Mouse (Mus musculus) stomach, embryonic 14.5 days (tissue): ENCODE measurements around the gene Arl15. TPM values are rescaled to one million over a fixed set of nuclear protein-coding genes. Genes with fewer than 3 reads are reported as not detected.

Experiments used
- ATAC-seq: fragments of 200-750 bp; cut with Nextera tagmentation; 2 replicates; pipeline ENCODE4 v1.8.0; 2017; ENCODE audit warnings: low read depth, moderate TSS enrichment; ENCODE audit not compliant: insufficient number of reproducible peaks, insufficient read depth, low FRiP score
- H3K27ac ChIP-seq: fragments of 300-500 bp; sonication (generic); 2 replicates; pipeline ENCODE4 v1.5.1; 2014; ENCODE audit warnings: mild to moderate bottlenecking, low read length, moderate library complexity, mixed read lengths
- H3K27me3 ChIP-seq: fragments of 300-500 bp; sonication (generic); 2 replicates; pipeline ENCODE4 v1.6.1; 2014; ENCODE audit warnings: low read length, control low read depth, mixed read lengths; ENCODE audit not compliant: control insufficient read depth, insufficient read depth
- H3K36me3 ChIP-seq: fragments of 300-500 bp; sonication (generic); 2 replicates; pipeline ENCODE4 v1.6.1; 2014; ENCODE audit warnings: mild to moderate bottlenecking, control low read depth, low read length, moderate library complexity, mixed read lengths; ENCODE audit not compliant: control insufficient read depth, insufficient read depth
- H3K4me1 ChIP-seq: fragments of 300-500 bp; sonication (generic); 2 replicates; pipeline ENCODE4 v1.6.1; 2014; ENCODE audit warnings: low read length, control low read depth, mixed read lengths; ENCODE audit not compliant: control insufficient read depth, insufficient read depth
- H3K4me2 ChIP-seq: fragments of 300-500 bp; sonication (generic); replicated peaks from 2 replicates; pipeline ENCODE4 v1.6.1; 2014; ENCODE audit warnings: low read depth, low read length, control low read depth
- H3K4me3 ChIP-seq: fragments of 300-500 bp; sonication (generic); 2 replicates; pipeline ENCODE4 v1.5.1; 2014; ENCODE audit warnings: low read depth, low read length, control low read depth
- H3K9ac ChIP-seq: fragments of 300-500 bp; sonication (generic); replicated peaks from 2 replicates; pipeline ENCODE4 v1.6.1; 2014; ENCODE audit warnings: low read depth, mild to moderate bottlenecking, control low read depth, low read length, moderate library complexity, mixed read lengths
- H3K9me3 ChIP-seq: fragments of 300-500 bp; sonication (generic); 2 replicates; pipeline ENCODE4 v1.6.1; 2016; ENCODE audit warnings: low read depth, low read length, control low read depth; ENCODE audit not compliant: control insufficient read depth
- WGBS: fragments of 180-500 bp; shearing (Covaris S2); extraction: QIAGEN DNeasy Blood & Tissue Kit; methylation state at CpG from one replicate; pipeline ENCODE4 v1.1.7; 2014; 5-methylcytosine and 5-hydroxymethylcytosine counted together
- polyA plus RNA-seq: library from polyadenylated mRNA; unstranded; fragments of >200 nt; fragmentation: Nextera tagmentation; extraction: Ambion mirVana; gene quantifications from 2 replicates; pipeline ENCODE4 v1.2.1, GENCODE M21; 2014

Arl15 gene
- polyA plus RNA-seq, 1 experiment from 2014 or later = 12.0 TPM

DNA sequence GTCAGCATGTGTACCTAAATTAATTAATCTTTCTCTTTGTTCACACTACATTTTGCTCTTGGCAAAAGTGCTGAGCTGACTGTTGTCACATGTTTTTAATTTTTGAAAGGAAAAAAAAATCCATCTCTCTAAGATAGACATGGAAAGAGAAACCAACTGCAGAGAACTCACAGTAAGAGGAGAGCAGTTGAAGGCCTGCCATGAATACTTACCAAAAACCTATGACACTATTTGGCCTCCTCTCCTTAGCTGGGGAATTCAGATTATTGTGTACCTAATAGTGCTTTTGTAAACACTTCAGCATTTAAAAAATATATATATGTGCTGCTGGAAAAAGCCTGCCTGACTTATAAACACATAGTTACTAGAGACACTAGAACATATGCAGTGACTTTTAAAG lies 302.1 kb downstream of the Arl15 start:
- no peak overlapping the region for H3K27ac ChIP-seq
- H3K36me3 ChIP-seq = no peaks in the 10 kb centered on the region
- no peaks in the 10 kb centered on the region for H3K4me1 ChIP-seq
- no peak overlapping the region for H3K4me2 ChIP-seq
- H3K27me3 ChIP-seq = no peaks in the 10 kb centered on the region
- ATAC-seq = no peak
- no peaks in the 10 kb centered on the region for H3K9me3 ChIP-seq
- H3K9ac ChIP-seq = no peak overlapping the region
- no peak overlapping the region for H3K4me3 ChIP-seq

DNA sequence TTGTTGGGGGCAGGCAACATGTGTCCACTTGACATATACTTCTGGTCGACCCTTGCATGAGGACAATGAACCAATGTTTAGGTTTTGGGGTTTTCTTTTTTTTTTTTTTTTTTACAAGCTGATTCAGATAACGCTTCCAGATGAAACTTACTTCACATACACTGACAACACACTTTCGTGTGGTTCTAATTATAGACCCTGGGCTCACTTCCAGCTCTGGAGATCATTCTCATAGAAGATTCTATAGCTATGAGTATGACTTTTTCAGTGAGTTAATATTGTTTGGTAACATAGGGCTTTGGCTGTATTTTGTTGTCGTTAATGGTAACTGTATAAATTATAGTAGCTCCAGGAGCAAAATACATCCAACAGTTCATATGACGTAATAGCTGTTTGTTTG lies 306.9 kb downstream of the Arl15 start:
- Histone ChIP-seq H3K4me1 (no peaks in the 10 kb centered on the region), H3K9me3 (no peaks in the 10 kb centered on the region), H3K9ac (no peak overlapping the region), H3K4me3 (no peak overlapping the region), H3K27ac (no peak overlapping the region), H3K36me3 (no peaks in the 10 kb centered on the region), H3K27me3 (no peaks in the 10 kb centered on the region), H3K4me2 (no peak overlapping the region)
- 74% methylated on average over 5 of the region's 5 CpGs for WGBS
- no peak for ATAC-seq

DNA sequence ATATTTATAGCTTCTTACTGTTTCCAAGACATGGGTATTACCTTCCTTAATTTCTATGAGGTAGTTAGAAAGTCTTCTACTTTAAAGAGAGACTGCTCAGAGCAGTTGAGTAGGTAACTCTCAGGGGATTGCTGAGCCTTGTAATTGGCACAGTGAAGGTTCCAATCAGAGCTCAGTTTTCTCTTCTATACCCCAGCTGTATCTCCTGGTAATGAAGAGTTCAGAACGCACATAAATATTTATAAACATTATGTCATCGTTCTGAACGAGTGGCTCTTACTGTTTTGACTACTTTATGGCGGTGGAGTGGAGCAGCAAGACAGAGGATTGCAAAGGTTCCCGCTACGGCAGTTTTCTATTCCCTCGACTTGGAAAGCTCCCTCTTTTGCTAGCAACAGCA lies 311.8 kb downstream of the Arl15 start:
- Histone ChIP-seq H3K27ac (no peak overlapping the region), H3K4me3 (no peak overlapping the region), H3K4me2 (no peak overlapping the region), H3K27me3 (no peaks in the 10 kb centered on the region), H3K9ac (no peak overlapping the region), H3K9me3 (no peaks in the 10 kb centered on the region), H3K36me3 (no peaks in the 10 kb centered on the region), H3K4me1 (peaks cover 10% of the 10 kb centered on the region; the same call in 1 of the 2 replicates)
- no peak for ATAC-seq
- 38% methylated on average over 7 of the region's 7 CpGs for WGBS

DNA sequence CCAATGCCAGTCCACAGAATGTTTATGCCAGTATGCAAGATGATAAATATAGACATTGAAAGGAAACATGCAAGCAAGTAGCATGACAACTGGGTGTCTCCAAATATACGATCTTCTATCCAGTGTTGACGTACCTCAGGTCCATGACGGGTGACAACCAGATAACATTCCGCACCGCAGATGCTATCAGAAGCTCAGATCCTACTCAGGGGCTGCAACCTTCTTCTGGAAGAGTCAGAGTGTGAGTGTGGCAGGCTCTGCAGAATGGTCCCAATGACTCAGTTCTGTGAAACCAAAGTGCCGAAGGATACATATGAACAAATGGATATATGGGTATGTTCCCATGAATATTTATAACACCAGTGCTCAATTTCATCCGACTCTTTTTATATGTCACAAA lies 313.2 kb downstream of the Arl15 start:
- H3K4me3 ChIP-seq = no peak overlapping the region
- H3K4me2 ChIP-seq = no peak overlapping the region
- no peak for ATAC-seq
- 87% methylated on average over 7 of the region's 7 CpGs for WGBS
- no peak overlapping the region for H3K27ac ChIP-seq
- no peaks in the 10 kb centered on the region for H3K27me3 ChIP-seq
- no peaks in the 10 kb centered on the region for H3K9me3 ChIP-seq
- peaks cover 14% of the 10 kb centered on the region; the same call in 1 of the 2 replicates for H3K4me1 ChIP-seq
- no peak overlapping the region for H3K9ac ChIP-seq
- no peaks in the 10 kb centered on the region for H3K36me3 ChIP-seq

DNA sequence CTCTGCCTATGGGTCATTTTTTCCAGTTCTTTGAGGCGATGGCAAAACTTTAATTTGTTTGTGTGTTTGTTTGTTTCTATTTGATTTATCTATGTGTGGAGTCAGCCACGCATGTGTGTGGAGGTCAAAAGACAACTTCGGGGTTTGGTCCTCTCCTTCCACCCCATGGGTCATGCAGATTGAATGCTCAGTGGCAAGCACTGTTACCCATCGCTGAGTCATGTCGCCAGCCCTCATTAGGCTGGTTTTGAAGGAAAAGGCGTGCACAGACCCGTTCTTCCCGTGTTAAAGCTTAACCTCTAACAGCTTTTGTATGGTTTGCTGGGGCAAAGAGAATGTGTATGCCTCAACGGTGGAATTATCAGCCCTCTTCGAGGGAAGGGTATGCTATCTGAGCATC lies 315.1 kb downstream of the Arl15 start:
- 78% methylated on average over 10 of the region's 10 CpGs for WGBS
- no peak for ATAC-seq

DNA sequence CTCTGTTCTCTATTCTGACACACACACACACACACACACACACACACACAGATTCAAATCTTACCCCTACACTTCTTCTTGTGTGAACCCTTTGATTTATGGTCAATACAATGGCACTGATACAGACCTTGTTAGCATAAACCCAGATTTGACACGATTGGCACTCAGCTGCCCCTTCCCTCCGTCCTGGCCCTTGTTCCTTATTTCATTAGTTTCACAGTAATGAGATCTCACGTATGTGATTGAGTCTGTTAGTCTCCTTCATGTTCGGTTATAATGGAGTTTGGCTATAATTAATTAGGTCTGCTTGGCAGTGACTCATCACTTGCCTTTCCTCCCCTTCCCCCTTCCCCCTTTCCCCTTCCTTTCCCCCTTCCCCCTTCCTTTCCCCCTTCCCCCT lies 315.5 kb downstream of the Arl15 start:
- ATAC-seq = no peak; the same call in 1 of the 2 replicates
- 39% methylated on average over 4 of the region's 4 CpGs for WGBS
- peak overlapping the region; percentile 27; the same call in 1 of the 2 replicates for H3K27ac ChIP-seq

More for the DNA sequence above, 315.1 kb downstream of the Arl15 start:
- Histone ChIP-seq H3K27me3 (no peaks in the 10 kb centered on the region), H3K4me1 (peaks cover 14% of the 10 kb centered on the region; the same call in 1 of the 2 replicates), H3K4me2 (no peak overlapping the region), H3K9ac (no peak overlapping the region), H3K4me3 (no peak overlapping the region), H3K27ac (peak overlapping the region; percentile 27; the same call in 1 of the 2 replicates), H3K36me3 (no peaks in the 10 kb centered on the region), H3K9me3 (no peaks in the 10 kb centered on the region)

DNA sequence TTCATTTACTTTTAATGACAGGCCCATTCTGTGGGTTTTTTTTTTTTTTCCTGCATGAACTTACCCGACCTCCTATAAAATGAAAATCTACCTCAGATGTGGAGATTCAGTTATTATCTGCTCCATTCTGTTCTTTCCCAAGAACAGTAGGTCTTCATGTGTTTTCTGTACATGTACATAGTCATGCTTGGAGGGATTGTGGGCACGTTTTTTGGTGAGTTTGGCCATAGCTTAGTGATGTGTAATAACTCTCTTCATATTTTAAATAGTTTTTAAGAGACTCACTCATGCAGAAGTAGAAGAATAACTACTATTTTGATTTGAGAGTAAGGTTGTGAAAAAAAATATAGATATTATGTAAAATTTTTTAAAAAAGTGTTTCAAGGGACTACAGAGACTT lies 319.2 kb downstream of the Arl15 start:
- Histone ChIP-seq H3K4me2 (no peak overlapping the region), H3K9me3 (no peaks in the 10 kb centered on the region), H3K27me3 (no peaks in the 10 kb centered on the region), H3K4me3 (no peak overlapping the region), H3K9ac (no peak overlapping the region), H3K27ac (no peak overlapping the region), H3K4me1 (peaks cover 20% of the 10 kb centered on the region; the same call in 1 of the 2 replicates), H3K36me3 (no peaks in the 10 kb centered on the region)
- 76% methylated on average over 2 of the region's 2 CpGs for WGBS
- ATAC-seq = no peak

More for the DNA sequence above, 315.5 kb downstream of the Arl15 start:
- no peak overlapping the region for H3K4me3 ChIP-seq
- no peaks in the 10 kb centered on the region for H3K27me3 ChIP-seq
- H3K36me3 ChIP-seq = no peaks in the 10 kb centered on the region
- no peaks in the 10 kb centered on the region for H3K9me3 ChIP-seq
- H3K4me2 ChIP-seq = no peak overlapping the region
- peaks cover 14% of the 10 kb centered on the region; the same call in 1 of the 2 replicates for H3K4me1 ChIP-seq
- H3K9ac ChIP-seq = no peak overlapping the region

DNA sequence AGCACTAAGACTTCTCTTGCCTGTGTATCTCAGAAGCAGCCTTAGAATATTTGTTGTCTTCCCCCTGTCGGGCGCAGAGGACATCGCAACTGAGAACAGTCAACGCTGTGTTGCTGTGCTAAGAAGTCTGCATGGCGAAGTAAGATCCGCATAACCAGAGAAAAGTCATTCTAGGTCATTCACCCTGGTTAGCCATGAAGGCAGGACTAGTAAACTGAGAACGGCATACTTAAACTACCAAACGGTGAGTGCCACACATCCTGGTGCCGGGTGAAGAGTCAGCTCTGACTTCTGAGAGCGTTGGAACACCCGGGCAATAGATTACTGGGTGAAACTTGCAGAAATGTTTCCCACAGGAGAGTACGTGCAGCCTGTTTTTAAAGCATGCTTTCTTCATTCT lies 320.3 kb downstream of the Arl15 start:
- H3K27ac ChIP-seq = no peak overlapping the region
- WGBS = 94% methylated on average over 12 of the region's 12 CpGs

DNA sequence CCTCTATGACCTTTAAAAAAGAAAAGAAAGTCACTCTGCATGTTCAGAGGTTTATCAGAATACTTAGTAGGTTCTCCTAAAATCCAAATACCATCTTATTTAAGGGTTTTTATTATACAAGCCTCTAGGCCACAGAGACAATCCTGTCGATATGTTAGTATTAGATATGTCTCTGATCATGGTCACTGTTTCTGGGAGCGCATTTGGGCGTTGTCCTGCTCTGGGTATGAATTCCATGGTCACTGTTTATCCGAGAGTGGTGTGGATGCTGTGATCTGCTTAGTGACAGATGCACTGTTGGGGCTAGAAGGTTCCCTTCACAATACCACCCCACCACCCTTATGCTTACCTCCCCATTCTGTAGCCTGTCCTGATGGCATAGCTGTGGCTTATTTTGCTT lies 320.8 kb downstream of the Arl15 start:
- H3K9me3 ChIP-seq = no peaks in the 10 kb centered on the region
- H3K4me2 ChIP-seq = no peak overlapping the region
- peaks cover 15% of the 10 kb centered on the region; the same call in 1 of the 2 replicates for H3K4me1 ChIP-seq
- 89% methylated on average over 4 of the region's 4 CpGs for WGBS
- no peak overlapping the region for H3K9ac ChIP-seq
- no peak overlapping the region for H3K4me3 ChIP-seq
- H3K27ac ChIP-seq = no peak overlapping the region
- ATAC-seq = no peak
- no peaks in the 10 kb centered on the region for H3K36me3 ChIP-seq
- H3K27me3 ChIP-seq = no peaks in the 10 kb centered on the region

More for the DNA sequence above, 320.3 kb downstream of the Arl15 start:
- Histone ChIP-seq H3K9me3 (no peaks in the 10 kb centered on the region), H3K27me3 (no peaks in the 10 kb centered on the region), H3K4me1 (peaks cover 19% of the 10 kb centered on the region; the same call in 1 of the 2 replicates), H3K36me3 (no peaks in the 10 kb centered on the region), H3K9ac (no peak overlapping the region), H3K4me3 (no peak overlapping the region), H3K4me2 (no peak overlapping the region)
- ATAC-seq = no peak
